ENCODE assay signal across 27 mouse cellular contexts in genomic region chr1:55109066-55109766, GRCm38 (mm10).
"Had no signal": no experiment of that assay in that cellular context is flagged by ENCODE, and none has a peak within 500 bp of the region (broad histone marks: within the 10 kb centered on the region; RNA-seq: fewer than 3 reads in every experiment).

No protein-coding gene starts in this region.

- H3K36me3 ChIP-seq: heart, embryonic 10.5 days; heart, embryonic 12.5 days; hindbrain, embryonic 10.5 days; hindbrain, embryonic 12.5 days; kidney, embryonic 15.5 days; limb, embryonic 13.5 days; limb, embryonic 15.5 days; liver, embryonic 12.5 days had no signal

- H3K4me2 ChIP-seq: heart, embryonic 12.5 days; hindbrain, embryonic 12.5 days; hindbrain, embryonic 14.5 days; kidney, embryonic 15.5 days; limb, embryonic 13.5 days; limb, embryonic 15.5 days; liver, embryonic 12.5 days had no signal

- ATAC-seq: hindbrain, embryonic 16.5 days; inflammation-experienced regulatory T-cells, adult 6 months; intestine, embryonic 16.5 days; liver, embryonic 12.5 days had no signal

- H3K27me3 ChIP-seq: heart, embryonic 12.5 days; hindbrain, embryonic 12.5 days; kidney, embryonic 15.5 days; limb, embryonic 13.5 days; limb, embryonic 15.5 days; liver, embryonic 12.5 days had no signal

- H3K4me1 ChIP-seq: heart, embryonic 10.5 days; heart, embryonic 12.5 days; hindbrain, embryonic 10.5 days; hindbrain, embryonic 12.5 days; kidney, embryonic 15.5 days; limb, embryonic 13.5 days; limb, embryonic 15.5 days had no signal

- H3K9me3 ChIP-seq: heart, embryonic 10.5 days; heart, embryonic 12.5 days; hindbrain, embryonic 10.5 days; hindbrain, embryonic 12.5 days; kidney, embryonic 15.5 days; limb, embryonic 15.5 days; liver, embryonic 12.5 days had no signal

- H3K9ac ChIP-seq: heart, embryonic 12.5 days; hindbrain, embryonic 12.5 days; hindbrain, embryonic 14.5 days; kidney, embryonic 15.5 days; limb, embryonic 13.5 days; limb, embryonic 15.5 days; liver, embryonic 12.5 days; liver, embryonic 14.5 days had no signal

- H3K4me3 ChIP-seq: heart, adult 2 months; heart, embryonic 10.5 days; heart, embryonic 12.5 days; hindbrain, embryonic 10.5 days; hindbrain, embryonic 12.5 days; kidney, embryonic 15.5 days; limb, embryonic 13.5 days; limb, embryonic 15.5 days; liver, embryonic 12.5 days had no signal

- DNase-seq: gastrocnemius, postnatal 25 days; heart, adult 2 months; heart, postnatal 10 days; heart, postnatal 4 days; kidney, adult 11 months; kidney, adult 2 months; kidney, adult 9 months; kidney, postnatal 14 days; kidney, postnatal 36 days; layer of hippocampus, adult 9-11 months; layer of hippocampus, postnatal 36 days; left cerebral cortex, postnatal 4 days; lung, adult 18-20 months had no signal

- H3K27ac ChIP-seq: heart, adult 2 months; heart, embryonic 10.5 days; hindbrain, embryonic 10.5 days; hindbrain, embryonic 12.5 days; hindbrain, embryonic 14.5 days; kidney, embryonic 15.5 days; kidney, postnatal 0 days; limb, embryonic 13.5 days; limb, embryonic 15.5 days; liver, embryonic 12.5 days; liver, embryonic 14.5 days had no signal
